8 mouse cellular contexts compared by ENCODE assay signal in the genomic region with DNA sequence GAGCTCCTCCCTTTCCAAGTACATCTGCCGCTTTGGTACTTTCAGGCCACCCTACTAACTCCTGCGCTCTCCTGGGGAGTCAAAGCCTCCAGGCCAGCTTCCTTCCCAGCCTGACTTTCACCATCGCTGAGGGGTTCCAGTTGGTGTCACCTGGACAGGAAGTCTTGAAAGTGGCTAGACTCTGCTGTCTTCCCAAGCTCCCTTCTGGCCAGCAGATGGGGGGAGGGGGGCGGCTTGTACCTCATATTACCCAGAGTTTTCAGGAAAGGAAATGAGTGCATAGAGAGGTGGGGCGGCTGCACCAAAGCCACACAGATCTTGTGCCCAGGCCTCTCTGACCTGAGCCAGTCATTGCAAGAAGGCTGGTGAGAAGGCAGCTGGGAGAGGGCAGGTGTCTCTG. TPM values are rescaled to one million over a fixed set of nuclear protein-coding genes. Genes with fewer than 3 reads are reported as not detected.
DNase-seq lines count a peak whose midpoint lies in the region; ATAC-seq lines count a peak whose summit lies in the region.

No protein-coding gene starts in this region.

- peak overlapping the region; percentile 99 for H3K4me2 ChIP-seq in liver, embryonic 11.5 days
- H3K4me2 ChIP-seq in forebrain, embryonic 12.5 days, result peak overlapping the region; percentile 94
- H3K4me2 ChIP-seq in neural tube, embryonic 13.5 days, result peak overlapping the region; percentile 78

- H3K4me1 ChIP-seq in liver, embryonic 11.5 days (replicated peaks; ENCODE audit: control insufficient read depth, insufficient read depth, low read length), result peaks cover 26% of the 10 kb centered on the region
- H3K4me1 ChIP-seq in forebrain, embryonic 12.5 days, result peaks cover 37% of the 10 kb centered on the region
- peaks cover 47% of the 10 kb centered on the region for H3K4me1 ChIP-seq in limb, embryonic 10.5 days
- H3K4me1 ChIP-seq in neural tube, embryonic 13.5 days (replicated peaks), result peaks cover 43% of the 10 kb centered on the region

- no peak for DNase-seq in liver, embryonic 11.5 days (ENCODE audit: low spot score)
- no peak for DNase-seq in liver
- DNase-seq in limb, embryonic 10.5 days (ENCODE audit: low spot score), result peak; percentile 63
- no peak for DNase-seq in left cerebral cortex, postnatal 10 days (ENCODE audit: extremely low spot score in 1 of 2, low spot score in 2 of 2)
- no peak for DNase-seq in cerebellum, postnatal 4 days (ENCODE audit: low spot score in 2 of 2)
- DNase-seq in frontal cortex, postnatal 25 days (ENCODE audit: low spot score in 2 of 2), result no peak

- no peaks in the 10 kb centered on the region for H3K9me3 ChIP-seq in liver, embryonic 11.5 days (ENCODE audit: control insufficient read depth, low read length)
- H3K9me3 ChIP-seq in forebrain, embryonic 12.5 days, result no peaks in the 10 kb centered on the region
- no peaks in the 10 kb centered on the region for H3K9me3 ChIP-seq in limb, embryonic 10.5 days (replicated peaks)
- H3K9me3 ChIP-seq in neural tube, embryonic 13.5 days, result no peaks in the 10 kb centered on the region

- H3K27me3 ChIP-seq in liver, embryonic 11.5 days (replicated peaks; ENCODE audit: control insufficient read depth, insufficient read depth, low read length), result peaks cover 51% of the 10 kb centered on the region
- H3K27me3 ChIP-seq in forebrain, embryonic 12.5 days, result peaks cover 92% of the 10 kb centered on the region
- peaks cover 94% of the 10 kb centered on the region for H3K27me3 ChIP-seq in limb, embryonic 10.5 days (ENCODE audit: low read depth, poor library complexity, severe bottlenecking)
- peaks cover 40% of the 10 kb centered on the region for H3K27me3 ChIP-seq in neural tube, embryonic 13.5 days

- H3K27ac ChIP-seq in liver, embryonic 11.5 days (ENCODE audit: low read depth, low read length), result no peak overlapping the region
- peak overlapping the region; percentile 31; the same call in 1 of the 2 replicates for H3K27ac ChIP-seq in forebrain, embryonic 12.5 days
- H3K27ac ChIP-seq in limb, embryonic 10.5 days, result peak overlapping the region; percentile 83
- H3K27ac ChIP-seq in neural tube, embryonic 13.5 days (replicated peaks), result 0 out of 2 replicates have a peak overlapping the region, but pooled peaks have one; percentile 38

- peaks cover 1% of the 10 kb centered on the region; the same call in 1 of the 2 replicates for H3K36me3 ChIP-seq in liver, embryonic 11.5 days (ENCODE audit: control insufficient read depth, insufficient read depth, low read length)
- peaks cover 7% of the 10 kb centered on the region for H3K36me3 ChIP-seq in forebrain, embryonic 12.5 days (replicated peaks)
- peaks cover 10% of the 10 kb centered on the region for H3K36me3 ChIP-seq in limb, embryonic 10.5 days
- H3K36me3 ChIP-seq in neural tube, embryonic 13.5 days, result peaks cover 11% of the 10 kb centered on the region

- no peak overlapping the region for H3K9ac ChIP-seq in liver, embryonic 11.5 days (ENCODE audit: low read depth, low read length)
- H3K9ac ChIP-seq in forebrain, embryonic 12.5 days, result no peak overlapping the region
- peak overlapping the region; percentile 72 for H3K9ac ChIP-seq in neural tube, embryonic 13.5 days

- intact Hi-C loops in left cerebral cortex, postnatal 10 days (cut with DNase I), result no loop called here

- 15% methylated on average over 5 of the region's 5 CpGs for WGBS in liver, embryonic 11.5 days
- 8% methylated on average over 5 of the region's 5 CpGs for WGBS in forebrain, embryonic 12.5 days
- 6% methylated on average over 5 of the region's 5 CpGs for WGBS in limb, embryonic 10.5 days
- WGBS in neural tube, embryonic 13.5 days, result 15% methylated on average over 5 of the region's 5 CpGs

- no peak for ATAC-seq in liver, embryonic 11.5 days (replicated peaks; ENCODE audit: low FRiP score)
- no peak for ATAC-seq in forebrain, embryonic 12.5 days (ENCODE audit: low FRiP score)
- no peak for ATAC-seq in neural tube, embryonic 13.5 days (ENCODE audit: low read depth)

- 0 out of 2 replicates have a peak overlapping the region, but pooled peaks have one; percentile 21 for H3K4me3 ChIP-seq in liver, embryonic 11.5 days (ENCODE audit: low read depth, low read length)
- peak overlapping the region; percentile 21 for H3K4me3 ChIP-seq in forebrain, embryonic 12.5 days (replicated peaks)
- H3K4me3 ChIP-seq in limb, embryonic 10.5 days, result peak overlapping the region; percentile 72
- peak overlapping the region; percentile 54 for H3K4me3 ChIP-seq in neural tube, embryonic 13.5 days

RNA-seq across cellular contexts. Expression of a gene that starts 2.0 kb away (rescaled TPM):
- 0.34 and 0.58 TPM in 2 replicates for polyA plus RNA-seq in liver, embryonic 11.5 days (2014; fragmentation: Nextera tagmentation; extraction: Ambion mirVana)
- polyA plus RNA-seq in forebrain, embryonic 12.5 days (2016; fragmentation: Nextera tagmentation; extraction: Ambion mirVana), result 0.40 and 0.45 TPM in 2 replicates
- 0.20 and 0.99 TPM in 2 replicates for polyA plus RNA-seq in limb, embryonic 10.5 days (2016; fragmentation: Nextera tagmentation; extraction: Ambion mirVana)
- 2.1 and 2.2 TPM in 2 replicates for polyA plus RNA-seq in neural tube, embryonic 13.5 days (2015; fragmentation: Nextera tagmentation; extraction: Ambion mirVana)
- 10 to 100 TPM; 15.1 to 15.4 TPM for total RNA-seq in left cerebral cortex, postnatal 10 days (2021)

RNA-seq across cellular contexts. Expression of a gene that starts 2.0 kb away (rescaled TPM):
- polyA plus RNA-seq in liver, embryonic 11.5 days (2014; fragmentation: Nextera tagmentation; extraction: Ambion mirVana), result 0.81 and 0.99 TPM in 2 replicates
- 1.3 and 1.6 TPM in 2 replicates for polyA plus RNA-seq in forebrain, embryonic 12.5 days (2016; fragmentation: Nextera tagmentation; extraction: Ambion mirVana)
- polyA plus RNA-seq in limb, embryonic 10.5 days (2016; fragmentation: Nextera tagmentation; extraction: Ambion mirVana), result 2.0 and 3.5 TPM in 2 replicates
- polyA plus RNA-seq in neural tube, embryonic 13.5 days (2015; fragmentation: Nextera tagmentation; extraction: Ambion mirVana), result 9.4 TPM in 2 replicates
- total RNA-seq in left cerebral cortex, postnatal 10 days (2021), result 10 to 100 TPM; 21.1 to 22.0 TPM

RNA-seq across cellular contexts. Expression of a gene that starts 36.1 kb away (rescaled TPM):
- 78.3 and 80.4 TPM in 2 replicates for polyA plus RNA-seq in liver, embryonic 11.5 days (2014; fragmentation: Nextera tagmentation; extraction: Ambion mirVana)
- polyA plus RNA-seq in forebrain, embryonic 12.5 days (2016; fragmentation: Nextera tagmentation; extraction: Ambion mirVana), result 214 and 229 TPM in 2 replicates
- 134 and 163 TPM in 2 replicates for polyA plus RNA-seq in limb, embryonic 10.5 days (2016; fragmentation: Nextera tagmentation; extraction: Ambion mirVana)
- 172 and 212 TPM in 2 replicates for polyA plus RNA-seq in neural tube, embryonic 13.5 days (2015; fragmentation: Nextera tagmentation; extraction: Ambion mirVana)
- 100 to 1,000 TPM; 153 to 154 TPM for total RNA-seq in left cerebral cortex, postnatal 10 days (2021)

RNA-seq across cellular contexts. Expression of a gene that starts 52.3 kb away (rescaled TPM):
- 276 and 295 TPM in 2 replicates for polyA plus RNA-seq in liver, embryonic 11.5 days (2014; fragmentation: Nextera tagmentation; extraction: Ambion mirVana)
- 193 and 209 TPM in 2 replicates for polyA plus RNA-seq in forebrain, embryonic 12.5 days (2016; fragmentation: Nextera tagmentation; extraction: Ambion mirVana)
- 311 and 314 TPM in 2 replicates for polyA plus RNA-seq in limb, embryonic 10.5 days (2016; fragmentation: Nextera tagmentation; extraction: Ambion mirVana)
- polyA plus RNA-seq in neural tube, embryonic 13.5 days (2015; fragmentation: Nextera tagmentation; extraction: Ambion mirVana), result 214 and 216 TPM in 2 replicates
- 100 to 1,000 TPM; 112 to 114 TPM for total RNA-seq in left cerebral cortex, postnatal 10 days (2021)

Comparison
In these comparisons a context has a peak if more than half of its experiments do, and no peak if none do; other contexts are left out.
1. H3K4me3 ChIP-seq: peak in every context shown above with its lines; median percentile 72 in limb, embryonic 10.5 days; 54 in neural tube, embryonic 13.5 days; 21 in liver, embryonic 11.5 days; 21 in forebrain, embryonic 12.5 days.